Mouse (Mus musculus) frontal cortex, adult (tissue): ENCODE data around the gene Aes.

Experiments used
- ATAC-seq: cut with Nextera tagmentation; 2 replicates; pipeline ENCODE4 v1.9.2; 2017; ENCODE audit warnings: mild to moderate bottlenecking, moderate library complexity, mixed read lengths; ENCODE audit not compliant: low TSS enrichment

Gene Aes

GRCm38 (mm10) chr10:81559163-81559626, at the start of gene Aes:
Gene Aes, plus strand, starts transcription at chr10:81559488.
- peak; percentile 38 for ATAC-seq

GRCm38 (mm10) chr10:81510246-81510810, 49.0 kb upstream of the Aes start:
- no peak for ATAC-seq

GRCm38 (mm10) chr10:81513798-81514197, 45.5 kb upstream of the Aes start:
- ATAC-seq: no peak

GRCm38 (mm10) chr10:81517227-81517626, 42.1 kb upstream of the Aes start:
- ATAC-seq: no peak

- ATAC-seq: no peak
Measured at GRCm38 (mm10) chr10:81518546-81518945, 40.7 kb upstream of the Aes start.

GRCm38 (mm10) chr10:81519227-81519977, 39.9 kb upstream of the Aes start:
- ATAC-seq: no peak

- ATAC-seq: no peak
Measured at GRCm38 (mm10) chr10:81519978-81520365, 39.3 kb upstream of the Aes start.

- ATAC-seq: no peak
Measured at GRCm38 (mm10) chr10:81523142-81523541, 36.1 kb upstream of the Aes start.

GRCm38 (mm10) chr10:81523570-81523969, 35.7 kb upstream of the Aes start:
- no peak for ATAC-seq

GRCm38 (mm10) chr10:81524051-81524605, 35.2 kb upstream of the Aes start, which contains the start of gene Gna15:
Gene Gna15, minus strand, starts transcription at chr10:81524225.
- ATAC-seq: peak; percentile 17; the same call in 1 of the 2 replicates

- ATAC-seq: no peak
Measured at GRCm38 (mm10) chr10:81525017-81525694, 34.1 kb upstream of the Aes start.

GRCm38 (mm10) chr10:81526779-81527178, 32.5 kb upstream of the Aes start:
- peak; percentile 41; the same call in 1 of the 2 replicates for ATAC-seq

- ATAC-seq: no peak
Measured at GRCm38 (mm10) chr10:81534826-81535225, 24.5 kb upstream of the Aes start.

GRCm38 (mm10) chr10:81536734-81537133, 22.6 kb upstream of the Aes start:
- no peak for ATAC-seq

GRCm38 (mm10) chr10:81537429-81537828, 21.9 kb upstream of the Aes start:
- ATAC-seq: no peak

GRCm38 (mm10) chr10:81538321-81539048, 20.8 kb upstream of the Aes start:
- ATAC-seq: peak; percentile 47

- no peak for ATAC-seq
Measured at GRCm38 (mm10) chr10:81541363-81541762, 17.9 kb upstream of the Aes start.

GRCm38 (mm10) chr10:81541803-81542202, 17.5 kb upstream of the Aes start:
- ATAC-seq: no peak

- no peak for ATAC-seq
Measured at GRCm38 (mm10) chr10:81542727-81543460, 16.4 kb upstream of the Aes start.

- ATAC-seq: no peak
Measured at GRCm38 (mm10) chr10:81543633-81544032, 15.7 kb upstream of the Aes start.
